21 mouse cellular contexts compared by ENCODE assay signal in genomic region chr7:30880176-30880575, GRCm38 (mm10). TPM values are rescaled to one million over a fixed set of nuclear protein-coding genes. Genes with fewer than 3 reads are reported as not detected.
DNase-seq lines count a peak whose midpoint lies in the region; ATAC-seq and TF ChIP-seq lines count a peak whose summit lies in the region.
"Had no signal": no experiment of that assay in that cellular context is flagged by ENCODE, and none has a peak within 500 bp of the region (broad histone marks: within the 10 kb centered on the region; RNA-seq: fewer than 3 reads in every experiment).

TSS of gene Cd22 (minus strand) at chr7:30880342.

- H3K27me3 ChIP-seq in kidney, adult 2 months (replicated peaks; ENCODE audit: control insufficient read depth, insufficient read depth, low read length) = no peaks in the 10 kb centered on the region
- no peaks in the 10 kb centered on the region for H3K27me3 ChIP-seq in hindbrain, embryonic 14.5 days (ENCODE audit: control insufficient read depth, insufficient read depth, low read length)
- no peaks in the 10 kb centered on the region for H3K27me3 ChIP-seq in forebrain, postnatal 0 days (ENCODE audit: insufficient read depth, low read length)
- H3K27me3 ChIP-seq: embryonic facial prominence, embryonic 13.5 days; heart, embryonic 15.5 days; limb, embryonic 12.5 days; midbrain, embryonic 13.5 days had no signal

- H3K4me1 ChIP-seq in kidney, adult 2 months (ENCODE audit: control insufficient read depth, insufficient read depth, low read length) = no peaks in the 10 kb centered on the region
- H3K4me1 ChIP-seq in hindbrain, embryonic 14.5 days (replicated peaks; ENCODE audit: control insufficient read depth, insufficient read depth, low read length) = no peaks in the 10 kb centered on the region
- H3K4me1 ChIP-seq in forebrain, postnatal 0 days (ENCODE audit: insufficient read depth) = no peaks in the 10 kb centered on the region
- H3K4me1 ChIP-seq: embryonic facial prominence, embryonic 13.5 days; heart, embryonic 15.5 days; limb, embryonic 12.5 days; midbrain, embryonic 13.5 days had no signal

- no peak within 1 kb of the TSS for H3K27ac ChIP-seq in kidney, adult 2 months (ENCODE audit: insufficient read depth, low read depth, low read length)
- no peak within 1 kb of the TSS for H3K27ac ChIP-seq in hindbrain, embryonic 14.5 days
- H3K27ac ChIP-seq in forebrain, postnatal 0 days (ENCODE audit: low read depth, low read length) = no peak within 1 kb of the TSS
- H3K27ac ChIP-seq: embryonic facial prominence, embryonic 13.5 days; heart, embryonic 15.5 days; limb, embryonic 12.5 days; liver, embryonic 14.5 days; midbrain, embryonic 13.5 days had no signal

- H3K4me3 ChIP-seq in kidney, adult 2 months (ENCODE audit: insufficient read depth, low read depth, low read length) = no peak within 1 kb of the TSS
- no peak within 1 kb of the TSS for H3K4me3 ChIP-seq in hindbrain, embryonic 14.5 days (replicated peaks; ENCODE audit: low read length)
- no peak within 1 kb of the TSS for H3K4me3 ChIP-seq in forebrain, postnatal 0 days (ENCODE audit: low read depth, low read length)
- H3K4me3 ChIP-seq: embryonic facial prominence, embryonic 13.5 days; heart, embryonic 15.5 days; limb, embryonic 12.5 days; midbrain, embryonic 13.5 days; myocyte had no signal

- no peak for DNase-seq in kidney, adult 2 months
- no peak for DNase-seq in kidney, postnatal 10 days
- peak; percentile 82 for DNase-seq in A20 (ENCODE audit: low read depth, low spot score)
- peak; percentile 23 to 32 for DNase-seq in natural killer cell, adult 2 months (ENCODE audit: low spot score in 2 of 2)
- DNase-seq in hindbrain, embryonic 14.5 days (ENCODE audit: low spot score) = no peak
- DNase-seq in ovary, postnatal 10 days (ENCODE audit: low spot score) = no peak
- no peak for DNase-seq in forebrain, postnatal 0 days
- DNase-seq: adrenal gland, postnatal 10 days; cerebellum, adult 8-10 months; heart, adult 18-20 months; kidney, adult 11 months; kidney, postnatal 14 days had no signal

- H3K4me2 ChIP-seq in hindbrain, embryonic 14.5 days (replicated peaks) = no peak within 1 kb of the TSS
- no peak within 1 kb of the TSS for H3K4me2 ChIP-seq in forebrain, postnatal 0 days (ENCODE audit: low read depth)
- H3K4me2 ChIP-seq: embryonic facial prominence, embryonic 13.5 days; heart, embryonic 15.5 days; limb, embryonic 12.5 days; midbrain, embryonic 13.5 days had no signal

- H3K9ac ChIP-seq in hindbrain, embryonic 14.5 days = no peak within 1 kb of the TSS
- H3K9ac ChIP-seq in forebrain, postnatal 0 days = no peak within 1 kb of the TSS
- H3K9ac ChIP-seq: embryonic facial prominence, embryonic 13.5 days; heart, embryonic 15.5 days; limb, embryonic 12.5 days; liver, embryonic 14.5 days; midbrain, embryonic 13.5 days had no signal

- peak; percentile 62; the same call in 1 of the 2 replicates for ATAC-seq in common myeloid progenitor, adult 5-6 weeks (replicated peaks; ENCODE audit: low read depth, poor library complexity, severe bottlenecking)
- ATAC-seq in hindbrain, embryonic 14.5 days (ENCODE audit: low FRiP score) = no peak
- ATAC-seq in forebrain, postnatal 0 days = no peak
- ATAC-seq: midbrain, embryonic 13.5 days had no signal

- TF ChIP-seq POLR2A in kidney, adult 2 months (IDR thresholded peaks at IDR 0.05; ENCODE audit: low read depth, low read length) = no peak

- H3K36me3 ChIP-seq in kidney, adult 2 months (ENCODE audit: control insufficient read depth, insufficient read depth, low read length) = no peaks in the 10 kb centered on the region
- H3K36me3 ChIP-seq in hindbrain, embryonic 14.5 days (replicated peaks; ENCODE audit: control insufficient read depth, insufficient read depth) = no peaks in the 10 kb centered on the region
- H3K36me3 ChIP-seq in forebrain, postnatal 0 days (ENCODE audit: insufficient read depth) = no peaks in the 10 kb centered on the region
- H3K36me3 ChIP-seq: embryonic facial prominence, embryonic 13.5 days; heart, embryonic 15.5 days; limb, embryonic 12.5 days; midbrain, embryonic 13.5 days had no signal

- WGBS in kidney, adult 2 months = 57% methylated on average over 7 of the region's 7 CpGs
- 73% methylated on average over 7 of the region's 7 CpGs for WGBS in hindbrain, embryonic 14.5 days
- 86% methylated on average over 7 of the region's 7 CpGs for WGBS in forebrain, postnatal 0 days

- H3K9me3 ChIP-seq in hindbrain, embryonic 14.5 days (ENCODE audit: control insufficient read depth, low read length) = no peaks in the 10 kb centered on the region
- H3K9me3 ChIP-seq in forebrain, postnatal 0 days (ENCODE audit: low read length) = no peaks in the 10 kb centered on the region
- H3K9me3 ChIP-seq: embryonic facial prominence, embryonic 13.5 days; heart, embryonic 15.5 days; midbrain, embryonic 13.5 days had no signal

- no peak for TF ChIP-seq CTCF in kidney, adult 2 months (conservative IDR thresholded peaks at IDR 0.05; ENCODE audit: insufficient read depth, insufficient read length, low read depth, low read length)
- no peak for TF ChIP-seq CTCF in forebrain, postnatal 0 days (IDR thresholded peaks at IDR 0.05; ENCODE audit: low read depth)

RNA-seq across cellular contexts. Expression of gene Cd22, which starts in this region (rescaled TPM):
- polyA plus RNA-seq in kidney, adult 2 months (2012; rRNA removed) = 0.42 and 11.2 TPM in 2 replicates
- total RNA-seq in common myeloid progenitor, adult 5-6 weeks (2017) = 0.29 and 7.6 TPM in 2 replicates
- polyA plus RNA-seq in hindbrain, embryonic 14.5 days (2014; fragmentation: Nextera tagmentation; extraction: Ambion mirVana) = 0.17 TPM in 1 of 2 replicates, not detected in the other
- not detected in 2 replicates for total RNA-seq in forebrain, postnatal 0 days (2014; rRNA removed)
- 0.10 TPM in 1 of 2 replicates, not detected in the other for polyA plus RNA-seq in forebrain, postnatal 0 days (2015; fragmentation: Nextera tagmentation; extraction: Ambion mirVana)
- total RNA-seq: gastrocnemius, adult 8-10 months had no signal
- polyA plus RNA-seq: embryonic facial prominence, embryonic 13.5 days; heart, embryonic 15.5 days; hindbrain, embryonic 11.5 days; midbrain, embryonic 13.5 days; myocyte had no signal

Comparison
In these comparisons a context has a peak if more than half of its experiments do, and no peak if none do; other contexts are left out.
1. DNase-seq: peak in A20 (single experiment) and natural killer cell, adult 2 months (2 of 2); none in kidney, adult 2 months (single experiment), kidney, postnatal 10 days (single experiment), hindbrain, embryonic 14.5 days (single experiment), ovary, postnatal 10 days (single experiment) and forebrain, postnatal 0 days (single experiment).